Mouse (Mus musculus): ENCODE data around the gene Spata25.
A peak's percentile ranks its signal among the peaks of the same experiment; 100 is the strongest.

Gene Spata25

DNA sequence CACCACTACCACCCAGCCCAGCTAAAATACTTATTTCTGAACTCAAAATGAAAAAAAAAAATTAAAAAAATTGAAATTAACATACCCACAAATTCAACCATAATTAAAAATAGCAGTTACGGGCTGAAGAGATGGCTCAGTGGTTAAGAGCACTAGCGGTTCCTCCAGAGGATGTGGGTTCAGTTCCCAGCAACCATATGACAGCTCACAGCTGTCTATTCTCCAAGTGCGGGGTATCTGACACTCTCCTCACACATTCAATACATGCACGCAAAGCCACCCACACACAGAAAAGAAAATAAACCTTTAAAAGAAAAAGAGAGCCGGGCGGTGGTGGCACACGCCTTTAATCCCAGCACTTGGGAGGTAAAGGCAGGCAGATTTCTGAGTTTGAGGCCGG lies 21.7 kb upstream of the Spata25 start:
- no peak for DNase-seq

DNA sequence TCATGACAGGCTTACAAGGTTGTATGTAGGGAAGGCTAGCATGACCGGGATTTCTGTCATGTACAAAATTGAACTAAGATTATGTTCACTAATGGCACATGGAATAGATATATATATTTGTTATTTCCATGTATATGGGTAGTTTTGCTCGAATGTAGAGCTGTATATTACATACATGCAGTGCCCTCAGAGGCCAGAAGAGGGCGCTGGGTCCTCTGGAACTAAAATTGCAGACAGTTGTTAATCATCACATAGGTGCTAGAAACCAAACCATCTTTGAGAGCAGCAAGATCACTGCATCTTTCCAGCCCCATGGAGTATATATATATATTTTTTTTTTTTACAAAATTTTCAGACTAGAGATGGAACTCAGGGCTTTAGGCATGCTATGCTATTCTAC lies 17.4 kb upstream of the Spata25 start:
- DNase-seq, result no peak

DNA sequence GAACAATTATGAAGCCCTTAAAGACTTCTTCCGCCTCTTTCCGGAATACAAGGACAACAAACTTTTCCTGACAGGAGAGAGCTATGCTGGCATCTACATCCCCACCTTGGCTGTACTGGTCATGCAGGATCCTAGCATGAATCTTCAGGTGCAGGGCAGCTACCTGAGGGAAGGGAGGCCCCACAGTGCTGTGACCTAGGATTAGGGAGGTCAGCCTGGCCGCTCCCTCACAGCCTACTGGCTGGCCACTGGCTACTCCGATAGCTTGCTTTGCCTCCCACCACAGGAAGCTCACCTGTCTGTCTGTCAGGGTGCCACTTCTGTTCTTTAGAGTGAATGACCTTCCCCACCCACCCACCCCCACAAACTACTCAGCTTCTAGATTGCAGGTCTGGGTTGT lies 6.8 kb upstream of the Spata25 start:
- no peak for DNase-seq

DNA sequence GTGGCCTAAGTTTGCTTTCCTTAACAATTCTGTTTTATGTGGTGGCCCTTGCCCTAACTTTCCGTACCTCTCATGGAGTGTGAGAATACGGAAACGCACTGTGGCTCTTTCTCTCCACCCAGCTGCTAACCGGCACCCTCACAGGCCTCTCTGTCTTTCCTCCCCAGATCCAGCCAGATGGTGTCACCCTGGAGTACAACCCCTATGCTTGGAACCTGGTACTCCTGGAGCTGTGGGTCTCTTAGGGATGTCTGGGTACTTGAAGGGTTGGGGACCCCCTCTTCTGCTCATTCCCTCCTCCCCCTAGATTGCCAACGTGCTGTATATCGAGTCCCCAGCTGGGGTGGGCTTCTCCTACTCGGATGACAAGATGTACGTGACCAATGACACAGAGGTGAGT lies 6.2 kb upstream of the Spata25 start:
- peak; percentile 44 for DNase-seq

DNA sequence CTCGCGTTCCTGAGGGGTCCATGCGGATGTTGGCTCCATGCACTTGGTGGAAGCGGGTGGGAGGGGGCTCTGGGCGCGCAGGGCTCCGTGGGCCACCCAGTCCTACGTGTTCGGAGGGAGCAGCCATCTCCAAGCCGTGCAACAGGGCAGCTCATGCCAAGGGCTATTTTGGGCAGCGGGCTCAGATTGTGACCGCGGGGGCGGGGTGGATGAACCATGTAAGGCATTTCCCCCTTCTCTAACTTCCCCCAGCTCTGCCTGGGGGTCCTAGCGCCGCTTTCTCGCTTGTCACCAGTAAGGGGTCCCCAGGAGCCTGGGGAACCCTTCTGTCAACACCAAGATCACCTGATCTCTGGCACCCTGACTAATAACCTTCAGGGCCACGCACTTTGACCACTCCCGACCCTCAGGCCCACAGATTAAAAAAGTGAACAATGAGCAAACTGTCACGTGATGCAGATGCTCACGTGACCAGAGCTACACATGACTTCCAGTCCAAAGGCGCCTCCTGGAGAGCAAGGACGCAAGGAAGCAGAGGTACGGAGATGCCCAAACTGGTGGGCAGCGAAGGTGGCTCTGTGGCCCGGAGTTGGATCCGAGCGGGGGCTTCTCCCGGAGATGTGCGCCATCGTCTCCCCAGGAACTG lies 5.1 kb upstream of the Spata25 start, which contains the start of gene Neurl2:
TSS of gene Neurl2 (minus strand) at position 143 of the 646 bp plus-strand sequence.
- peak; percentile 95 for DNase-seq

DNA sequence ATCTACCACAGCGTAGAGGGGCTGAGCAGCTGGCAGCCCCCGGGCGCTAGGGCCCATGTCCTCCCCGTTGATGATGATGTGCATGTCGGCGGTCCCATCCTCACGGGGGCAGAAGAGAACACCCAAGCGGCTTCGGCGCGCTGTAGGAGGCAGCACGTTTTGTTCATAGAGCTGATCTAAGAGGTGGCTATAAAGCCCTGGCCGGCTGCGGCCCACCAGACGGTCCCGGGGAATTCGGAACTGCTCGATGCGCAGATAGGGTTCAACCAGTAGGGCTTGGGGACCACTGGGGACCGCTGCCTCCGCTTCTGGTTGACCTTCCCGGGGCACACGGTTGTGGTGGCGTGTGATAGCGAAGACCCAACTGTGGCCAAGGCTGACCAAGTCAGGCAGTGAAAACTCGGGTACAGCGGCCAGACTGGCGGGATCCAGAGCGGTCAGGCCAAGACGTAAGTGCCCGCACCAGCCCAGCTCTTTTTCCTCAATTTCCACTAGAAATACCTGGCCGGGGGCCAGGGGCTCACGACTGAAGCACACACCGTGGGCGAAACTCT lies 4.5 kb upstream of the Spata25 start, which contains the start of gene Ctsa:
TSS of gene Ctsa (plus strand) at position 126 of the 554 bp plus-strand sequence.
- peak; percentile 78 for DNase-seq

DNA sequence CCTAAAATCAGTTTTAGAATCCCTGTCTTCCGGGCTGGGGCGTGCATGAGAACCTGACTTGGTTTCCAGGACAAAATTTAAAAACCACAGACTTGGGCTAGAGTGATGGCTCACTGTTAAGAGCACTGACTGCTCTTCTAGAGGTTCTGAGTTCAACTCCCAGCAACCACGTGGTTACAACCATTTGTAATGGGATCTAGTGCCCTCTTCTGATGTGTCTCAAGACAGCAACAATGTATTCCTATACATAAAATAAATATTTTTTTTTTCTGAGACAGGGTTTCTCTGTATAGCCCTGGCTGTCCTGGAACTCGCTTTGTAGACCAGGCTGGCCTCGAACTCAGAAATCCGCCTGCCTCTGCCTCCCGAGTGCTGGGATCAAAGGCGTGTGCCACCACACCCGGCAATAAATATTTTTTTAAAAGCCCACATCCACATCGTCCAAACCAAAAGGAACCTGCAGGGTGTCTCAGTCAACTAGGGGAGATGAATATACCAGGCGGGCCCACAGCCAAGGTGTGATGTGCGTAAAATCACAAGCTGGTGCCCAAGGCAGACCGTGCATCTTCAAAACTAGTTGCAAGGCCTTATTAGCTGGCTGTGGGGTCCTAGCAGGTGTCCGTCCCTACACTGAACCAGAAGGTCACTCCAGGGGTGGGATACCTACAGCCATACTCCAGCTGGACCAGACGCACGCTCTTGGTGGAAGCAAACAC lies 3.9 kb upstream of the Spata25 start:
- no peak for DNase-seq

DNA sequence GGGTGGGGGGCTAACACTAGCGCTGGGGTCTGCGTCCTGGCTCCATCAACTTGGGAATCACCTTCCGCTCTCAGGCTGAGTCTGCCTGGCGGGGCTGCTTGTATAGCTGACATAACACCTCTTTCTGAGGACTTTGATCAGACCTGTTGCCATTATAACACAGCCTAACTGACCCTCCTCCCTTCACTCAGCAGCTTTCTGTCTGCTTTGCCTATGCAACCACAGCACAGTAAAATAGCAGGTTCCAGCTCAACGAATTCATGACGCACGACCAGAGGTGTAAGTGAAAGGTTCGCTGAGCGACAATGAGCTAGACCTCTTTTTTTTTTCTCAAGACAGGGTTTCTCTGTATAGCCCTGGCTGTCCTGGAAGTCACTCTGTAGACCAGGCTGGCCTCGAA lies 2.7 kb upstream of the Spata25 start:
- DNase-seq, result peak; percentile 12

DNA sequence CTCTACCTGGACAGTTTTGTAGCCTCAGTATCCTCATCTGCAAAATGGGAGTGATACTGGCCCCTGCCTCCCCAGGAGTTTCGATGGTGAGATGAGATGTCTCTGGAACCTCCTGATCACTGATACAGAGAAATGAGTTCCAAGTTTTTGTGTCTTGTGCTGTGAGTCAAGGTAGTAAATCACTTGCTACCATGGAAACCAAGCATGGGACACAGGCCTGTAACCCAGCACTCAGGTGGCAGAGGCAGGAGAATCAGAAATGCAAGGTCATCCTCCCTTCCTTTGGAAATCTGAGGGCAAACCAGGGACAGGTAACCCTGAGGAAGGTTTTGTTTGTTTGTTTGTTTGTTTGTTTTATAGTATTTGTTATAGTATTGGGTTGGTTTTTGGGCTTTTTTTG lies 753 bp upstream of the Spata25 start:
- no peak for DNase-seq

DNA sequence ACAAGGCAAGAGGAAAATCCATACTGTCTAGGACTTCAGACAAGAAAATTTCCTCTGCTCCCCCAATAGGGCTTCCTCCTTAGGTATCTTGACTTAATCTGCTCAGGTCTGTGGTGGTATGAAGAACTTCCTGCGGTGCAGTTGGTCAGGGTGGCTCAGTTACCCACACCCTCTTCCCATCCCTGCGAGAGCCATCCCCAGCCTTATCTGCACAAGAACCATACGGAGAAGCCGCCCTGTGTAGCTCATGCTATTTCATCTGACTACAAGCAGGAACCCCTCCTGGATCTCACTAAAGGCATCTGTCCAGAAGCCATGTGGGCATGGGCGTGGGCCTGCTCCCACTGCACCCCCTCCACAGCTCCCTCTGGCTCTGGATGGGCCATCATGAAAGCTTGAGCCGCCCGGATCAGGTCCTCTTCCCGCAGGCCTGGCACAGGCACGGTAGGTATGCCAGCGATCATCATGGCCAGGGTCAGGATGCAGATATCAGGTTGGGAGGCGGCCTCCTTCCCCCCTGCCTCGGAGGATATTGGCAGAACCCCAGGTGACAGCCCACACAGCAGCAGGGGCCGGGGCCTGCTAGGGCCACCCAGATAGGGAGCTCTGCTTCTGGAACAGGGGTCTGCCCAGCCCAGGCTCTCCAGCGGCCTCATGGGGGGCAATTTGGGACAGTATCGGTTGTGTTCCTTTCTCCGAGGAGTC lies 1.0 kb downstream of the Spata25 start:
- no peak for DNase-seq

DNA sequence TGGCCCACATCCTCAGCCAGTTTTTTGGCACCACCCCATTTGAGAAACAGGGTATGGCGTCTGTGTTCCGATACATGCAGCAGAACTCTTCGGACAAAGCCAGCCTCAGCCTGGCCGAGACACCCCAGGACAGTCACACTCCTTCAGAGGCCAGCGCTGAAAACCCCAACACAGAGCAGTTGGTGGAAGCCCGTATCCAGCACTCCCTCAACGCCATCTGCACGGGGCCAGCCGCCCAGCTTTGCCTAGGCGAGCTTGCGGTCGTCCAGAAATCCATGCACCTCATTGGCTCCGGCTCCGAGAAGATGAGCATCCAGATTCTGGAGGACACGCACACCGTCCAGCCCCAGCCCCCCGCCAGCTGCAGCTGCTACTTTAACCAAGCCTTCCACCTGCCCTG lies 2.8 kb downstream of the Spata25 start:
- DNase-seq, result no peak

DNA sequence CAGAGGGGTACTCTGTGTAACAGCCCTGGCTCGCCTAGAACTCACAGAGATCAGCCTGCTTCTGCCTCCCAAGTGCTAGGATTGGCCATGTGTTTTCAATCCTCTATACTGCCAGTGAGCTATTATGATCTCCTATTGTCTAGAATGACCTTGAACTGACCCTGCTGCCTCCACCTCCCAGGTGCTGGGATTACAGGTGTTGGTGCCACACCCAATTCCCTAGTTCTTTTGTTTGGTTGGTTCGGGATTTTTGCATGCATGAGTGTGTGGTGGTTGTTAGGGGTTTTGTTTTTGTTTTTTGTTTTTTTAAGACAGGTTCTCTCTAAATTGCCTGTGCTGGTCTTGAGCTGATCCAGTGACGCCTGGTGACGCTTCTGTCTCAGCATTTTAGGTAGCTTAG lies 4.4 kb downstream of the Spata25 start:
- no peak for DNase-seq

DNA sequence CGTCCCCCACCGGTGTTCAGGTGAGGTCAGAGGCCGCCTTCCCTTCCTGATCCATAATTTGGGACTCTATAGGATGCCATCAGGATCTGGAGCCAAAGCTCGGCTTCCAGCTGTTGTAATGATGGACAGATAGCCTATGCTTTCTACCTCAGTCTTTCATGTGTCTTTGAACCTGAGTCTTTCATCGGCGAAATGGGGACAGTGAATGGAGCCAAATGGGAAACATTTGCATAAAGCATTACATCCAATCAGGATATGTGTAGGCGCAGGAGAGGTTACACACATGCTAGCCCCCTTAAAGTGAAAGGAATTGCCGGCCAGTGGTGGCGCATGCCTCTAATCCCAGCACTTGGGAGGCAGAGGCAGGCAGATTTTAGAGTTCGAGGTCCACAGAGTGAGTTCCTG lies 5.2 kb downstream of the Spata25 start:
- no peak for DNase-seq

DNA sequence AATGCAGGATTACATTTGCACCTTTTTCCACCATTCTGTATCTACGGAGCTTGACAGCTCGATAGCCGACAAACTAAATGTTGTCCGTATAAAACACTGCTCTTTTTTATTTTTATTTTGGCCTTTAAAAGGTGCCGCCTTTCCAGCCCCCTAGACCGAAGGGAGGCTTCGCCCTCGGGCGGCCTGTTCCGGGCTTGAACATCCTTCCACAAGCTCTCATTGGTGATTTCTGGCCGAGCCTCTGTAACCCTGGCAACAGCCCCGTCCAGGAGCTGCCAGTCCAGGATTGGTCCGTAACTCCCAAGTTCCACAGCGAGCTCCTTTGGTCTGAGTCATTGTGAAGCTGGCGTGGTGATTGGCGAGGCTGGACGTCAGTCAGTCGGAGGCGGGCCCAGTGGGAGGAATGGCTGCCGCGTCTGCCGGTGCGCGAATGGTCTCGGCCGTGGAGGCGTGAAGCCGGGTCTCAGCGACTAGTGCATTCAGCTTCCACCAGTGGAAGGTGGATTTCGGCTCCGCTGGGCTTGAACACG lies 5.6 kb downstream of the Spata25 start, which contains the start of gene Zswim1:
TSS of gene Zswim1 (plus strand) at position 51 of the 530 bp plus-strand sequence.
- DNase-seq, result peak; percentile 100

DNA sequence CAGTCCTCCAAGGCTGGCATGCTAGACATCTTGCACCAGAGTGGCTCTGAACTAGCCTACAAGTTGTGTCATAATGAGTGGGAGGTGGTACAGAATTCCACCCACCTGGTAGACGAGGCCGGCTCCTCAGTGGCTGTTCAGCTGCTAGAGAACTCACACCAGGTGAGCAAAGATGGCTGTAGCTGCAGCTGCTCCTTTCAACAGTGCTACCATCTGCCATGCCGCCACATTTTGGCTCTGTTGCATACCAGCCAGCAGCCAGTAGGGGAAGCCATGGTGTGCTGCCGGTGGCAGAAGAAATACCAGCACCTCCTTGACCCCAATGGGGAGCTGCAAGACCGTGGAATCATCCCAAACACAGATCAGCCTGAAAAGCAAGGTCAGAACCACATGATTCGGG lies 7.3 kb downstream of the Spata25 start:
- no peak for DNase-seq

DNA sequence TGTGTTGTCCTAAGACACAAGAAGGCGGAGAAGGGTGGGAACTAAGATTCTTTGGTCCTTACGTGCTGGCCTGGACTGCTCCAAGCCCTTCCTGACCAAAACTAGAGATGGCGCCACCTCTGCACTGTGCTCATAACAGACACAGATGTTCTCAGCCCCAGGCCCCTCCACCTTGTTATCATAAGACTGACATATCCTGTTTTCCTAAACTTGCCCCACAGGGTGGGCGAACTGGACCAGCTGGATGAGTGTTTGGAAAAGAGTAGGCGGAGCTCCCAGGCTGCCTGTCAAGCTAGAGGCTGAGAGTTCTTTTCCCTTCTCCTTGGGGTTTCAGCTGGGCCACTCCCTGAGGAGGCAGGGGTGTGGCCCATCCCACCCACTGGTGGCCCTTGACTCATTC lies 10.6 kb downstream of the Spata25 start:
- no peak for DNase-seq

DNA sequence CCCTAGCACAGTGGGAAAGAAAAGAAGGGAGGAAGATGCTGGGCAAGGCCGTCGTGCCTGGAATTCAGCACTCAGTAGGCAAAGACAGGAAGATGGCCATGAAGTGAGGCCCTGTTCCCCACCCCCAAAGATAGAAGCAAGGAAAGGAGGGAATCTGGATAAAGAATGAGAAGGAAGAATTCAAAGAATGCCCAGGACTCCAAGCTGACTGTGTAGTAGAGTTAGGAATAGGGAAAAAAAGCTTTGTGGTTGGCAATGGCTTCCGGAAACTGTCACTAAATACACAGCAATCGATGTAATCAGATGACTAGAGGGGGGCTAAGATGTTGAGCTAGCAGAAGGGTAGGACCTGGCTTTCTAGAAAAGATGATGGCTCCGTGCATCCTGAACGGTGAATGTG lies 11.1 kb downstream of the Spata25 start:
- no peak for DNase-seq

DNA sequence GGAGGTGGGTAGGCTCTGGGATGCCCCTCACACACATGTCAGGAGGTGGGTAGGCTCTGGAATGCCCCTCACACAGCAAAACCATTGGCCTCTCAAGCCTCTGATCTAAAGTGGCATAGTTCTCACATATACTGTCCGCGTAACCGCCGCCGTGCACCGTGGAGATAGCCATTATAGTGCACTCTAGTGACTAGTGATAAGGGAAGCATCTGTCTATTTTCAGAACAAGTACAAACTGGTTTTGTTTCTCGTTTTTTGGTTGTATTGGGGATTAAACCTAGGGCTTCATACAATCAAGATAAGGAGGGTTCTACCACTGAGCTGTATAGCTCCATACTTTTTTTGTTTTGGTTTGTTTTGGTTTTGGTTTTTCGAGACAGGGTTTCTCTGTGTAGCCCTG lies 12.5 kb downstream of the Spata25 start:
- no peak for DNase-seq

DNA sequence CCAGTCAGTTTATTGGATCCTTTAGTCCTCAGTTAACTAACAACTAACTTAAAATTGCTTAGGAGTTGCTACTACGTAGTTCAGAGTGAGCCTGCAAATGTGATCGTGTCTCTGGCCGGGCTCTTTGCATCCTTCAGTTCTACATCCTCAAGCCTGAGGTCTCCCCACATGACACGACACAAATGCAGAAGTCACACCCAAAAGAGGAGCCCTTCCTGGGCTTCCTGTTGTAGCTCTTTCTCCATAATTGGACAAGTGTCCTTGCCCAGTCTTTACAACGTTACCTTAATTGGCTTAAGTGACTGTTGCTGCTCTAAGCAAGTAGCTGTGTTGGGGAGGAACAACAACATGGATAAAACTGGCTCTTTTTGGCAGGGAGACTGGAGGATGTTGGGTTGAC lies 13.0 kb downstream of the Spata25 start:
- DNase-seq, result no peak

DNA sequence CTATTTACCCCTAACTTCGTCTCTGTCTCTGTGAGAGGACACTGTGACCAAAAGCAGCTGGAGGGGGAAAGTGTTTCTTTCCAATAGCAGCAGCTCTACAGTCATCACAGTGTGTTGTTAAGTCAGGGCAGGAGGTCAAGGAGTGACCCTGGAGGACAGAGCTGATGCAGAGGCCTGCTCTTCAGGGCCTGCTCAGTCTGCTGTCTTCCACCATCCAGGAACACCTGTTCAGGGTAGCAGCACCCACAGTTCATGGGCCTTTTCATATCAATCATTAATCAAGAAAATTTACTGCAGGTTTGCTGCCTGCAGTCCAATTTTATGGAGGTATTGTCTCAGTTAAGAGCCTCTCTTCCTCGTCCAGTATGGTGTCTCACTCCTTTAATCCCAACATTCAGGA lies 14.8 kb downstream of the Spata25 start:
- no peak for DNase-seq

DNA sequence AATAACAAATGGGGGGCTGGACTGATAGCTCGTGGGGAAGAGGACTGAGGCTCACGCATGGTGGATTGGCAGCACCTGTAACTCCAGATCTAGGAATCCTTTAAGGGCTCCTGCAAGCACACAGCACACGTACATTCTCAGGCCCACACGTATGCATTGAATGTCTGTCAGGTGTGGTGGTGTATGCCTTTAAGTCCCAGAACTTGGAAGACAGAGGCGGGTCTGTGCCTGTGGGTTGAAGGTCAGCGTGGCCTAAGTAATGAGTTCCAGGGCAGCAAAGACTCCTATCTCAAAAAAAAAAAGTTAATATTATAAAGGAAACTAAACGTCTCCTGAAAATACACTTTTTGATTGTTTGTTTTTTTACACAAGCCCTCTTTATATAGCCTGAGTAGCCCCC lies 21.7 kb downstream of the Spata25 start:
- no peak for DNase-seq

DNA sequence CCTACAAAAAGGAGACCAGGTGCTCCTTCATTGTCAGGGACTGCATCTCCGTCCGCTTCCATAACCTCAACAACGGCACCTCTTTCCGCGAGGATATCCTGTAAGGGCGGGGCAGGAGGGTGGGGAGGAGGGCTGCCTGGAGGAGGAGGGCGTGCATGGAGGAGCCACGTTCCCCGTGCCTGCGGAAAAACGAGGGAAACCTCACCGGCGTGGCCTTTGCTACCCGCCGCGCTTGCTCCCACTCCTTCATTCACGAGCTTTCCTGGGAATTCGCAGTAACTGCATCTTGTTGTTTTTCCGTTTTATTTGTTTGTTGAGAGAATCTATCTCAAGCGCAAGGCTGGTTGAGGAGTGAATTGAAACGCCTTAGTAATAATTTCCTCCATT lies 23.0 kb downstream of the Spata25 start:
- DNase-seq, result no peak

DNA sequence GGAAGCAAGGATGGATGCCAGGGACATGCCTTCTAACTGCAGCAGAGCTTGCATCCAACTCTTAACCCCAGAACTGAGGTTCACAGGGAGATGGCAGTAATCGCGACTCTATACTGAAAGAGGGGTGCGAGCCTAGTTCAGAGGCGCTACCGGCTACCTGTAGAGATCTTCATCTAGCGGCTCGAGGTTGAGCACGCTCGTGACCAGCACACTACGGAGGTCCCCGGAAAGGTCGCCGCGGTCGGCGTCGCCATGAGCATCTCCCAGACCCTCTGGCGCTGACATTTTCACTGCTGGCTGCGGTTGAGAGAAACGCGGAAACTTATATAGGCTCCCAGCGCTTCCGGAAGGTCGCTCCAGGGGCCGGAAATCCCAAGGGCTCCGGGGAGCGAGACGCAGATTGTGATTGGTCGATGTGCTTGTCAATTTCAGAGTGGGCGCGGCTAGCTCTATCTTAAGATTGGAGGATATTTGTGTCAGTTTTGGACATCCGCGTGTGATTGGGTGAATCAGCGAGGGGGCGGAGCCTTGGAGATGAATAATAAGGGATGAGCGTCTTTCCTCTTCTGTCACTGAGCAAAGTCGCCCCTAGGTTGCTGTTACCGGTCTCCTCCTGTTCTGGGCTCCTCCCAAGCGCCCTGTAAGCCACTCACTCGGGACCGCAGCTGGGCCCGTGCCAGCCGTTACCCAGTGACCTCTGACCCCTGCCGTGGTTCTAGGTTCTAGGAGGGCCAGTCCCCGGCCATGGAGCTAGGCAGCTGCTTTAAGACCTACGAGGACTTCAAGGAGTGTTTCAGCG lies 23.6 kb downstream of the Spata25 start, which contains the start of the genes Acot8 and Zswim3:
TSS of gene Acot8 (minus strand) at position 350 of the 799 bp plus-strand sequence.
TSS of gene Zswim3 (plus strand) at position 566 of the 799 bp plus-strand sequence.
- peak; percentile 100 for DNase-seq

Data from kidney, adult 18-20 months (tissue).